Mouse (Mus musculus) heart, adult 9 months (tissue): ENCODE results near the gene Olfr1033.
A peak's percentile ranks its signal among the peaks of the same experiment; 100 is the strongest.
"Not testable (repeated sequence)": the region's sequence is repeated elsewhere in the genome, so short reads cannot be mapped to it uniquely, and the experiment has no call there.

Experiments used
- DNase-seq, 2 experiments: peaks; one replicate each; pipeline ENCODE4 v3.0.0; 2022; ENCODE audit warnings: low spot score in 2 of 2

Gene Olfr1033

DNA sequence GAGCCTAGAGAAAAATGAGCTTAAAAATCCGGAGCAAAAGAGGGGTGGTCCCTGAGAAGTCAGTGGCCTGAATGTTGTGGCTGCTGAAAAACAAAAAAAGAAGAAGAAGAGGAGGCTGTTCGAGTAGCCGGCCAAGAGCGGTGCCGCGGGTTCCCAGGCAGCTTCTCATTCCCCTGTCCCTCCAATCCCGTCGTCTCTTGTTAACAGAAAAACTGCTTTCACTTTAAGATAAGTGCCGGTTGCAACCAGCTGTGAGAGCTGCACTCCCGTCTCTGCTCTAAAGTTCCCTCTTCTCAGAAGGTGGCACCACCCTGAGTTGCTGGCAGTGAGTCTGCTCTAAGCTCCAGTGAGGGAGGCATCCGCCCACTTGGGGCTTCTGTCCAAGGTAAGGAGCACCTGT lies at the start of gene Olfr1033:
TSS of gene Olfr1033 (plus strand) at position 228 of the 400 bp plus-strand sequence.
- peak; percentile 45 to 66 for DNase-seq

DNA sequence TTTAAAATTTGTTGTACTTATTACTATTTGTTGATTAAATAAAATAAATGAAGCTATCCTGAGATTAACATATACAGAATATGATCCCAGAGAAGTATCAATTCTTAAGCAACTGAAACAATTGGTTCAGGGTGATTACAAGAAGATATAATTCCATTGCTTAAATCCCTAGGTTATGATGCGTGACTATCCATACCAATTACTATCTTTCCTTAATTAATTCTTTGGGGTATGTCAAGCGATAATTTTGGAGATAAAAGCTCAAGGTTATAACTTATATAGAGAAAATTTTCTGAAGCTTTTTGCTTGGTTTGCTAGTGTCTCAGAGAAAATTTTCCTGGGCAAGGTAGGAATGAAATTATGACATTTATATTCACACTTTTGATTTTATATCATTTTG lies 46.8 kb upstream of the Olfr1033 start, which contains the start of gene Olfr1029:
TSS of gene Olfr1029 (plus strand) at position 301 of the 400 bp plus-strand sequence.
- no peak for DNase-seq

DNA sequence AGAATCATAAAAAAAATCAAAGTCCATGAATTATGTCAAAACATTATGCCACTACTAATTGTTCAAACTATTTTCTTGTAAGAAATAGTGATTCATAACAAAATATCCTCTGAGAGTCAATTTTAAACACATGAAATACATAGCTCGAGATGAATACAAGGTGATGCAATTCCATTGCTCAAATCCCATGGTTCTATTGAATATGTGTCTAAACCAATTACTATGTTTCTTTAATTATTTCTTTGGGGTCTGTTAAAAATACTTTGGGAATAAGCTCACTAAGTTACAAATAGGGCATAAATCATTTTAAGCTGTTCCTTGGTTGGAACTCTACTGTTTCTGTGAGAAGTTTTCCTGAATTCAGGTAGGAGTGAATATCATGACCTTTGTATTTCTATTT lies 41.5 kb upstream of the Olfr1033 start, which contains the start of gene Olfr1030:
TSS of gene Olfr1030 (plus strand) at position 301 of the 400 bp plus-strand sequence.
- DNase-seq: no peak

DNA sequence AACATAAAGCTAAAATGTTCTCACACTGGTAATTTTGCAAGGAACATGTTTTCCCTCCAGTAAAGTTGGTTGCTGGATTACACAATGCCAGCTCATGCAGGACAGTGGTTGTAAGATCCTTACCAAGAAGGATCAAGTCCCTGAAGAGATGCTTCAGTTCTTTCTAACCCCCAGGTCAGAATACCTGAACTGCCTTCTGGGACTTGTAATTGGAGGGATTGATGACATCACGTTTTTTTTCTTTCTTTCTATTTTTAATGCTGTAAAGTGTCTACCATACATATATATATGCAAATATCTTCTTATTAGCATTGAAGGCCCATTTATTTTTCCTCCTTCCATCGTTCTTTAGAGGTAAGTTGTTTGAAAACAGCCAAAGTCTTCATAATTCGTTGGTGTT lies 30.4 kb upstream of the Olfr1033 start, which contains the start of gene Olfr1031:
TSS of gene Olfr1031 (plus strand) at position 301 of the 400 bp plus-strand sequence.
- no peak for DNase-seq

DNA sequence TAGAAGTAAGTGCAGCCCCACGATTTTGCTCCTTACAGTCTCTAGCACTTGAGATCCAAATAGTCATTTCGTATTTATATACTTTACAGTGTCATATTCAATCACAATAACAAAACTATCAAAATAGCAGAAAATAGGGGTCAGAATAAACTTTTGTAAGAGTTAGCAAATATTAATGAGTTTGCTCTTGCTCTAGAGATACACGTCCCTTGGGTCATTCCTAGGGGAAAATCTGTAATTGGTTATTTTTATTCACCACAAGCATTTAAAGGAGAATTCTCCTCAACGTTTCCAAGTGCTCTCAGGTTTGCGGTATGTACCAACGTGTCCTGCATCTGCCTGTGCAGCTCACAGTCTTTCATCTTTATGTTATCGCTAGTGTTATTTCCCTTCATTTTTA lies 15.2 kb upstream of the Olfr1033 start, which contains the start of gene Olfr1032:
TSS of gene Olfr1032 (plus strand) at position 301 of the 400 bp plus-strand sequence.
- no peak for DNase-seq

DNA sequence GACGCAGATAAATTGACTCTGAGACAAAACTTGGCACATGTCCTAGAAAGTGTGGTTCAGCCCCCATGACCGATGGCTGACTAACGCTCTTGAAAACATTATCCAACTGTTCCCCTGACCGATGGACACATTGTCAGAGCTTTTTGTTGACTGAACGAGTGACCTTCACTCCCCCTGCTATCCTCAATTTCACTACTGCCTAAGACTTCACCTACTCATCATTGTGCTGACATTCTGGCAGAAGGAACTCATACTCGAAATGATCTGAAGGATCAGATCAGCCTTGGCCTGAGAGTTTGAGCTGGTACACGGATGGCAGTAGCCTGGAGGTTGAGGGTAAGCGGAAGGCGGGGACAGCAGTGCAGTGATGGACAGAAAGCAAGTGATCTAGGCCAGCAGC lies 1.1 kb downstream of the Olfr1033 start:
- DNase-seq: not testable (repeated sequence)

DNA sequence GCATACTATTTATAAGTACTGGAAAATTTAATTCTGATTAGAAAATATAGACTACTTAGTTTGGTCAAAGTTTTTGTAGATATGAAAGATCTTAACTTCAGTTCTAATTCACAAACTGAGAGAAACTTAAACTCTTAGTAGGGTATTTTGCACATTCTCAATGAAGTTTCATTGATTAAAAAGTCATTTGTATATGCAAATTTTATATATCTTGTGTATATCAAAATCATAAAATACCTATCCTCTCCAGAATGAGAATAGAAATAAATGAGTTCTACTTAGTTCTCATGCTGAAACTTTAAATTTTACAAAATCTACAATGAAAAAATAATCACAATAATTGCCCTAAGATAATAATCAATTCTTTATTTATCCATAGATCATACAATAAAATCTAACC lies 25.1 kb downstream of the Olfr1033 start, which contains the start of gene Olfr1034:
TSS of gene Olfr1034 (plus strand) at position 301 of the 400 bp plus-strand sequence.
- no peak for DNase-seq

DNA sequence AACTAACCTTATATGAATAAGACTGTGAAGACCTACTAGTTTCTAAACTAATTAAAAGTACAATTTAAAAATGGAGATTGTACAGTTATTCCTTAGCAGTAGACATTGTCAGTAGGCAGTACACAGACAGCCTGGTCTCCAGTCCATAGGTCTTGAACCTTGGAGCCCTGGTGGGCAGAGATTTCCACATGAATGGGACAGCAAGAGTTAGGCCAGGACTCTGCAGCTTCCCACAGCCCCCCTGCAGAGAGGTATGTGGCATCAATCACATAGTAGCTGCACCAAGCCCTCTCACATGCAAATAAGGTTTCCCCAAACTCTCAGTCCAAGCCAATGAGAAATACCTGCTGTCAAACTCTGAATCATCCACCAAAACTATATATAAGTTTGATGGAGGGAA lies 30.3 kb downstream of the Olfr1033 start:
- not testable (repeated sequence) for DNase-seq

DNA sequence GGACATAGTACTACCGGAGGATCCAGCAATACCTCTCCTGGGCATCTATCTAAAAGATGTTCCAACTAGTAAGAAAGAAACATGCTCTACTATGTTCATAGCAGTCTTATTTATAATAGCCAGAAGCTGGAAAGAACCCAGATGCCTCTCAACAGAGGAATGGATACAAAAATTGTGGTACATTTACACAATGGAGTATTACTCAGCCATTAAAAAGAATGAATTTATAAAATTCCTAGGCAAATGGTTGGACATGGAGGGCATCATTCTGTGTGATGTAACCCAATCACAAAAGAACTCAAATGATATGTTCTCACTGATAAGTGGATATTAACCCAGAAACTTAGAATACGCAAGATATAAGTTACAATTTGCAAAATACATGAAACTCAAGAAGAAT lies 43.3 kb downstream of the Olfr1033 start:
- DNase-seq: not testable (repeated sequence)

DNA sequence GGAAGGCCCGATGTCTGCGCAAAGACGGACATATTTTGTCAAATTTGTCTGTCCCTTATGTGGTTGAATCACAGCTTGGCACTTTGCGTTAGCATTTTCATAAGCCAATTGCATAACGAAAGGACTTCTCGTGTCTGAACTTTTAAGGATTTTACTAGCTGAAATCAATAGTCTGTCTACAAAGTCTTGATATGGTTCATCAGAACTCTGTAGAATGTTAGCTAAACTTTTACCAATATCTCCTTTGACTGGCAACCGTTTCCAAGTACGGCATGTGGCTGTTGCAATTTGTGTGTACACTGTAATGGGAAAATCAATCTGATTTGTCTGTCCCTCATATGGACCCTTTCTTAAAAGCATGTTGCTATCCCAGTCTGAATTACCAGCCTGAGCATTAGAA lies 49.8 kb downstream of the Olfr1033 start:
- DNase-seq: no peak

DNA sequence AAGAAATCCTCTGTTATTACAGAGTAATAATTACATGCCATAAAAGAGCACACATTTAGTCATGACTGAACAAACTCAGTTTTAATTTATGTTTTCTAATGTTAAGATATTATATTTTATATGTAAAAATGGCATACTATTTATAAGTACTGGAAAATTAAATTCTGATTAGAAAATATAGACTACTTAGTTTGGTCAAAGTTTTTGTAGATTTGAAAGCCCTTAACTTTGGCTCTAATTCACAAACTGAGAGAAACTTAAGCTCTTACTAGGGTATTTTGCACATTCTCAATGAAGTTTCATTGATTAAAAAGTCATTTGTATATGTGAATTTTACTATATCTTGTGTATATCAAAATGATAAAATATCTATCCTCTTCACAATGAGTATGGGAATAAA lies 53.3 kb downstream of the Olfr1033 start, which contains the start of gene Olfr1036:
TSS of gene Olfr1036 (plus strand) at position 301 of the 400 bp plus-strand sequence.
- DNase-seq: not testable (repeated sequence)

DNA sequence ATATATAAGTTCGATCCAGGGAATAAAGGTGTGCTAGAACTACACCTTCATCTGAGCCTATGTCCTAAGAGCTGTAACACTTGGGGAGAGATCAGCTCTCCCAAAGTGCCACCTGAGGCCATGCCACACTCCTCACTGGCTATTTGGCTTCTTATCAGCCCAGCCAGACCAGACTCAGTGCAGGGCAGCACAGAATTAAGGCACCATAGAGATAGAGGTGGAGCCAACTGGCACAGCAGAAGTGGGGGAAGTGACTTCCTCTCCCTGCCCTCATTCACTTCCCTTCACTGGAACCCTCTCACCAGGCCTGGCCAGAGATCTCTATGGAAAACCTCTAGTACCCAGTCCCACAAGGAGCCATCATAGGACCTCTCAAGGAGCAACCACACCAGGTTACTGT lies 60.0 kb downstream of the Olfr1033 start:
- DNase-seq: not testable (repeated sequence)

DNA sequence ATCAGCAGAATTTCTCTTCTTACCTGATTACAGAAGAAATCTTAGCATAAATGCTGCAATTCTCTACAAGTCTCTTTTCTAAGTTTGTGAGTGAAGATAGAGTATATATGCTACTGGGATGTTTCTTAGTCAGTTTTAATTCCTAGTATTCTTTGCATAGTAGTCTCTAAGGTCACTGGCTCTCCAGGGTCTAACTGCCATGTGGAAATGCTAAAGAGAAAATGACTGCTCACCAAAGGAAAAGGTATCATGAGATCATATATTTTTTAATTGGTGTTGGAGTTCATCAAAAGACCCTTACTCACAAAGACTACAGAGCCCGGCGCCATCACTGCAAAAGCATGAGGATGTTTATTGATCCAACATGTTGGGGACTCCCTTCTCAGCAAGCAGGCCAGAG lies 66.9 kb downstream of the Olfr1033 start, which contains the start of gene Olfr1037:
TSS of gene Olfr1037 (minus strand) at position 101 of the 400 bp plus-strand sequence.
- DNase-seq: no peak
